Mouse (Mus musculus) mouse trophoblast stem cell (cell line): ENCODE results near the gene Sik3.

ENCODE experiments used
- in situ Hi-C, 2 experiments: fragments of 300-500 bp; cut with MseI, MboI; formaldehyde crosslinking; loops; 2 replicates in 1 of 2; 3 replicates in 1 of 2; pipeline ENCODE4 v1.15.1; 2025

Gene Sik3

GRCm38 (mm10) chr9:46015081-46015551 lies 2.5 kb downstream of the Sik3 start:
- in situ Hi-C loops = no loop called here

- in situ Hi-C loops = no loop called here
These were observed 3.2 kb downstream of the Sik3 start for GRCm38 (mm10) chr9:46015831-46016230.

DNA sequence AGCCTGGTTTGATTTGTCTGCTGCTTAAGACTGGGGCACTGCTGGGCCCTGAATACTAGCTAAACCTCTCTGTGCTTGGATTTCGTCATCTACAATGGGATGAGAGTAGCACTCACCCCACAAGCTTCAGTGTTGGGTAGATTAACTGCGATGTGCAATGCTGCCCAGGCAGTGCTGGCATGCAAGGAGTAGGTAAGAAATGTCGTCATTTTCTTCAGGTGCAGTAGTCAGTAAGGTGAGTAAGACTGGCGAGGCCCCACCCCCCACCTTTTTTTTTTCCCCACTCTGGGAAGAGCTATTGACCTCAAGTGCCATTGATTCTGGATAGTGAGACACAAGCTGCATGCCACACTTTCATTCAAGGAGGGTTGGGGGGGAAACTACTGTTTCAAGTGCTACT lies 3.8 kb downstream of the Sik3 start:
- in situ Hi-C loops = no loop called here

DNA sequence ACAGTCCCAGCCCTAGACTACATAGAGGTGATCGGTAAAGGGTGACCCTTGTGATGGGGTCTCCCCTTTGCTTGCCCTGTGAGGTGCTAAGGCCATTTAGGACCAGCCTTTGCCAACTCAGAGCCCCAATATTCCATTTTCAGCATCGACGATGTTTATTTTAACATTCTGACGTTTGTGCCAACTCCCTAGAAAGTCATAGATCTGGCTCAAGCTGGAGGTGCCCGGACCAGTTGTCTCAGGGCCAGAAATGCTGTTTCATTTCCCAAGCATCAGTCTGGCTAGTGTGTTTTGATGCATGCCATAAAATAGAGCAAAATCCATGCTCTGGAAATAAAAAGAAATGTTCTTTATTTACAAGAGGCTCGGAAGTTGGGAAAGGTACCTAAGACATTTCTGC lies 5.7 kb downstream of the Sik3 start:
- in situ Hi-C loops = no loop called here

DNA sequence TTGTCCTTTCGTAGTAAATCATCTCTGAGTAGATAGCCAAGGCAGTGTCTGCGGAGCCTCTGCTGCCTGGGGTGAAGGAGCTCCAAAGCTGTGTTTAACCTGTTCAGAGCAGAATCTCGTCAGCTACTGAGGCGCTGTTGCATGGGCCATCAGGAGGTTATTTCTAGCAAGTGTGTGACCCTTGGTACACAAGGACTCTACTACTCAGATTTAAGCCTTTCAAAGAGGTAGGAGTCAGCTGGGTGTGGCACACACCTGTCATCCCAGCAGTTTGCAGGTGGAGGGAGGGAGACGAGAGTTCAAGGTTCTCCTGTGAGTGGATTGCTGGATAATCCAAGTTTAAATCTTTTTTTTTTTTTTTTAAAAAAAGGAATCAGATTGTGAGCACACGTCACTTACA lies 7.4 kb downstream of the Sik3 start:
- in situ Hi-C loops = no loop called here

- in situ Hi-C loops = no loop called here
These were observed 11.0 kb downstream of the Sik3 start for GRCm38 (mm10) chr9:46023591-46023990.

- in situ Hi-C loops = no loop called here
These were observed 13.6 kb downstream of the Sik3 start for GRCm38 (mm10) chr9:46026058-46026849.

DNA sequence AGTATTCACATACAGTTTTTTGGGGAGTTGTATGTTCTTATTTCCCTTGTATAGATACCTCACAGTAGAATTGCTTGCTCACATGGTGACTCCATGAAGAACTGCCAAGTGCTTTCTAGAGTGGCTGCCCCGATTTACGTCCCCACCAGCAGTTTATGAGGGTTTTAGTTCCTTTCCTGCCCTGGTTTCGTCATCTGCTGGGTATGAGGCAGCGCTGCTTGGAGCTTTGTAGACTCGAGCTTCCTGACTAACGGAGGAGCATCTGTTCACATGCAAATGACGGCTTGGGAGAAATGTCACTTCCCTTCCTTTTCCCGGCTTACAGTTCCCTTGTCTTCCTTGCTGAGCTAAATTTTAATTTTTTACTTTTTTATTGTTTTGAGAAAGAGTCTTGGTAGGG lies 15.4 kb downstream of the Sik3 start:
- in situ Hi-C loops = no loop called here

DNA sequence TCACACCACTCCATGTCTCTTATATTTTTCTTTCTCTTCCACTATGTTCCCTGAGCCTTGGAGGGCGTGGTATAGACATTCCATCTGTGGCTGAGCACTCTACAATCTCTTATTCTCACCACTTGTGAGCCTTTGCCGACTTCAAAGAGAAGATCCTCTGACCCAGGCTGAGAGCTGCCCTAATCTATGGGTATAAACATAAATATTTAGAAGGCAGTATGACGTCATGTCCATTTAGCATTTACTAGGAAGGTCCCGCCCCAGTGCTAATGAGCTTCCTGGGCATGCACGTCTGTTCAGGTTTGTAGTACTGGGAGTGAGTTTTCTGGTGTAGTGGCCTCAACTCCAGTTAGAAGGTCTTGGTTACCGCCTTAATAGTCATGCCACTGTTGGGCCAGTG lies 16.9 kb downstream of the Sik3 start:
- in situ Hi-C loops = no loop called here

GRCm38 (mm10) chr9:46030184-46030583 lies 17.6 kb downstream of the Sik3 start:
- in situ Hi-C loops = no loop called here

DNA sequence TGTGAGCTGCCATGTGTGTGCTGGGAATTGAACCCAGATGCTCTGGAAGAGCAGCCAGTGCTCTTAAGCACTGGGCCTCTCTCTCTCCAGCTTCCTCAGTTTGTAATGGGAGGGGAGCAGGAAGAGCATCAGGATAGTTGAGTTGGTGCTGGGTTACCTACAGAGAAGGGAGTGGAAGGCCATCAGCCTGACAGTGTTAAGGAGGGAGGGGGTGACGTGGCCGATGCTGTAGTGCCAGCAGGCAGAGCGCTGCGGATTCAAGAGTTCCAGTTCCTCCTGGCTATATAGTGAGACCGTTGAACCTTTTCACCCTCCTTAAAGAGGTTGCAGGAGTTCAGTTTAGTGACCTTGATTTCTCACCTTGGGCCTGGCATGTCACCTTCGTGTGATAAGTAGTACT lies 18.3 kb downstream of the Sik3 start:
- in situ Hi-C loops = no loop called here

GRCm38 (mm10) chr9:46032190-46032589 lies 19.6 kb downstream of the Sik3 start:
- in situ Hi-C loops = no loop called here

- in situ Hi-C loops = no loop called here
These were observed 20.4 kb downstream of the Sik3 start for GRCm38 (mm10) chr9:46033058-46033457.

DNA sequence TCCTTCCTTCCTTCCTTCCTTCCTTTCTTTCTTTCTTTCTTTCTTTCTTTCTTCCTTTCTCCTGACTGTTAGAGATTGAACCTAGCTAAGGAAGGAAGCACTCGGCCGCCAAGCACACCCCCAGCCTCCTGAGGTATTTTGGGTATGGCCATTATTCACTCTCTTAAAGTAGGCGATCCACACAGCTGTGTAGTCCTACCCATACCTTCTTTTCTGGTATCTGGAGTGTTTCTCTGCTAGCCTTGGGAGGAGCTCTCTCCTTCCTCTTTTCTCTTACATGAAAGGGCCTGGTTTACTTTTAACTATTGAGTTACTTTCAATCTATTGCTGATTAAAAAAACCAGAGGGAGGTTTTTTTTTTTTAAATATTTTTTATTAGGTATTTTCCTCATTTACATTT lies 21.2 kb downstream of the Sik3 start:
- in situ Hi-C loops = no loop called here

GRCm38 (mm10) chr9:46035290-46035871 lies 22.8 kb downstream of the Sik3 start:
- in situ Hi-C loops = no loop called here

DNA sequence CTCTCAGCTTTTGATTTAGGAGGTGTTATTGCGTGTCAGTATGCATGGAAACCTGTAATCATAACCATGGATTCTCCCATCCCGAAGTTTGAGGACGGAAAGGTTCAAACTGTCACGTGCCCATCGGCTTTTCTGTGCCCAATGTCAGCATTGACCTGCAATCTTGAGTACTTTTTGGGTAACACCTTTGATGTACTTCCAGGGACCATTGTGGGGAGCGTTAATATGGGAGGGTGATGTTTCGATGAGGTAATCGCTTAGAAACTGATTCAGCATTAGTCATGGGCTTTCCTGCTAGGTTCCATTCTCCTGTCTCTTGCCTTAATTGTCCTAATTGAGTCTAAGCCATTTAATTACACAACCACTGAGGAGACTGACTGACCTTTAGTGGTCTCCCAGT lies 24.3 kb downstream of the Sik3 start:
- in situ Hi-C loops = no loop called here

DNA sequence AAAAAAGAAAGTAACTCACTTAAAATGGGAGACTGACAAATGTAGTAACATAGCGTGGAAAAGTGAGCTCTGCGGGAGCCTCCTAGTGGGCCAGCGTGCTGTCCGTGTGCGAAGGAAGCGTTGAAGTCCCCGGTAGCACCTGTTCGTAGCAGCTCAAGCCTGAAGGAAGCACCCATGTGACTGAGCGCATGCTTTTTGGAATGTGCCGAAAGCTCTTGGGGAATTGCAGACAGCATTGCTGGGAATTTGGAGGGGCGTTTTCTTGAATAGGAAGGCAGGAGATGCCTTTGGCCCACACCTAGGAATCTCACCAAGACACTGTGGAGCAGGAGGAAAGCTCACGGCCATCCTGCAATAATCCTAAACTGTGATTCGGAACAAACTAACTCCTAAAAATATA lies 26.2 kb downstream of the Sik3 start:
- in situ Hi-C loops = no loop called here

- in situ Hi-C loops = no loop called here
These were observed 28.6 kb downstream of the Sik3 start for GRCm38 (mm10) chr9:46041186-46041585.

DNA sequence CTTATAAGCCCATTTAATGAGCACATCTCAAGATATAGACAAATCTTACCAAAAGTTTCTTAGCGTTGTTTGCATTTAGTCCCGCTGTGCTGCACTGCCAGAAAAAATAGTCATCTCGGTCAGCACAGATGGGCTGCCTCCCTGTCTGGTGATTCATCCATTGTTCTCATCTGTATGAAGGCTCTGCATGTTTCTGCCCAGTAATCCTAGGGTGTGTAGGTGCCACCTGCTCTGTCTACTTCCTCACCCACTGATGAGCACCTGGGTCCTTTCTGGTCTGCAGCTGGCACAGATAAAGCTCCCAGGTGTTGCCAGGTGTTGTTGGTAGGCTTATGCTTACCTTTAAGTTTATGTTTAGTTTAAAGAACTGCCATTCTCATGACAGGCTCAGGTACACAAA lies 29.8 kb downstream of the Sik3 start:
- in situ Hi-C loops = no loop called here

- in situ Hi-C loops = no loop called here
These were observed 31.0 kb downstream of the Sik3 start for GRCm38 (mm10) chr9:46043626-46044025.

DNA sequence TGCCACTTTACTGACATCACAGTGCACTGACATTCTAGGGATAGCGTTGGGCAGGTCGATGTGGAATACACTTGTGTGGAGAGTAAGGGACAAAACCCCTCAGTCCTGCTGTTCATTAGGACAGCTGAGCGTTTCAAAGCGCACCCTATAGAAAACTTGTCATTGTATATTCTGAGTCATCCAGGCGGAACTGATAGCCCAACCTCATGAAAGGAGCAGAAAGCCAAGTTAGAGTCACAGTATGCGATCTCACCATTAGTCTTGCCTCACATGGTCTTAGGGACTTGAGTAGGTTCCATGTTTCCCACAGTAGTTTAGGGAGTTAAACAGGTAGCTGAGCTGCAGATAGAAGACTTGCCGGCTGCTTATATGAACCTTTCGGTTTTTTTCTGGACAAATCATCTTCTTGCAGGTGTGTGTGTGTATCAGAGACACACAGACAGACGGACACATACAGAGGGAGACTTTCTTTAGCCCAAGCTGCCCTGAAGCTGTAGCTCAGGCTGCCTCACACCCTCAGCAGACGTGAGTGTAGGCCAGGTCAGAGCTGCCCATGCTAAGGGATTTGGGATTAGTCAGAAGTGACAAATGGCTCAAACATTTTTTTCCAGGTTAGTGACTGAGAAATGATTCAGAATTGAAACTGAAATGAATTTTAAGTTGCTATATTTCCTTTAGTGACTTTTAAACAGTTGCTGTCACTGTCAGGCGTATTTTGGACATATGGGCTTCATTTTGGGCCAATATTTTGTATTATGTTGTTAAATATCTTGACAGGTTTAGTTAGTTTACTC lies 34.3 kb downstream of the Sik3 start:
- in situ Hi-C loops = no loop called here

DNA sequence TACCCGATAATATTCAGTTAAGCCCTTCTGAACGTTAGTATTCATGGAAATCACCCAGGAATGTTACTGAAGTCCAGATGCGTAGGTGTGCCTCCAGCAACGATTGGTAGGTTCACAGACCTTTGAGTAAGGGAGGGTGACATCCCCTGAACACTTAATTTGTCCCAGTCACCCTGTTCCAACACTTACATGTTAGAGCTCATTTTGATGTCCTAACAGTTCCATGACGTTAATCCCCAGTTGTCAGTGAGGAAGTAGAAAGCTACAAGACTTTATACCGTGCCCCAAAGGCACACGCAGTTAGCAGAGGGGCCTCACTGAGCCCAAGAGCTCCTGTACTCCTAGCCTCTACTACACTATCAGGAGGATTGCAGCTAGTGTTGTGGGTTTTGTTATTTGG lies 36.9 kb downstream of the Sik3 start:
- in situ Hi-C loops = no loop called here

DNA sequence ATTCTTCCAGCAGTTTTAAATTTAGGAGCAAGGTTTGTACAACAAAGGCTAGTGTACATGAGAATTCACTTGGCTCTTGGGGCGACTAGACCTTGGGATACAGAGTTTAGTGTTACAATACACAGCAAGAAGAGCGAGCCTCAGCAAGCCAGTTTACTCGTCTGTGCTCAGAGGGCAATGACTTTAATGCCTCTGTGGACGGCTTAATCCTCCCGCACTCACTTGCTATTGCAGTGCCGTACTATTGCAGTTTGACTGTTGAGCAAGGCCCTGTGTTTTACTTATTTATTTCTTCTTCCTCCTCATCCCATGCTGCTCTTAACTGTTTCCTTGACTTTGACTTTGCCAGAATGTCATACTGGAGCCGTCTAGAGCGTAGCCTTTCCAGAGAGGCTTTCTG lies 37.6 kb downstream of the Sik3 start:
- in situ Hi-C loops = no loop called here
